Mouse (Mus musculus) urinary bladder, adult 2 months (tissue): Measurements from ENCODE around the gene Slc22a23. TPM values are rescaled to one million over a fixed set of nuclear protein-coding genes. Genes with fewer than 3 reads are reported as not detected.

Experiments
- DNase-seq: peaks from one replicate; pipeline ENCODE4 v3.0.0; 2022; ENCODE audit warnings: low spot score
- polyA plus RNA-seq: library from polyadenylated mRNA; depleted of rRNA; stranded (reverse); fragments of >200 nt; gene quantifications from 2 replicates; pipeline ENCODE4 v1.2.3, GENCODE M21; 2012

The Slc22a23 gene
- polyA plus RNA-seq, 1 experiment, result 31.8 TPM

GRCm38 (mm10) chr13:34235056-34235455 lies 109.9 kb downstream of the Slc22a23 start:
- no peak for DNase-seq

- no peak for DNase-seq
These were observed 110.5 kb downstream of the Slc22a23 start for GRCm38 (mm10) chr13:34234439-34234838.

DNA sequence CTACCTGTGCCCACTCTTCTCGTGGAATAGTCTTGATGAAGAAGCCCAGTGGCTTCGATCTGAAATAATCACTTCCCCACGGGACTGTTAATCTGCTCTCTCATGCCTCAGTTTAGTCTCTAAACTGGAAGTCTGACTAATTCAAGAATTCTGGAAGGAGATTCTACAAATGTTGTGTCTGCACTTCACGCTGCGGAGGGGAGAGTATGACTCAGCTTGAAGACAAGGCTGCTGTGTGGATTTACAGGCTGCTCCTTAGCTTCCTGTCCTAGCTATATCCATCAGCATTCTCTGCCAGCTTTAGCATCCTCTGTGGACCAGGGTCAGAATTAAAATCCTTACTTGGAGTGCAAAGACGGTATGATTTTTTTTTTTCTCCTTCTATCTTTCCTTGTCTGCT lies 112.0 kb downstream of the Slc22a23 start:
- DNase-seq, result no peak

DNA sequence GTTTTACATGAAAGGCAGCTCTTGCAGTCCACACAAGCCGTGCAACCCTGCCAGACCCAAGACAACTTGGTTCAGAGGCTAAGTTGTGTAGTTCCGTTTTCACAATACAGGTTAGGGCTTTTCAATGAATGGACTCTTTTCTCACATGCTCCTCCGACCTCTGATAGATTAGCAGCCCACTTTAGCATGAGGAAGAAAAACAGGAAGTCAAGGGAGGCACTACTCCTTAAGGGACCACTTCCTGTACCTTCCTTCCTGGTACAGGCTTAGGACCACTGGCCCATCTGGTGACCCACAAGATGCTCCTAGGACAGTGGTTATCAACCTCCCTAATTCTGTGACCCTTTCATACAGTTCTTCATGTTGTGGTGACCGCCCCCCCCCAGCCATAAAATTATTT lies 116.1 kb downstream of the Slc22a23 start:
- no peak for DNase-seq

DNA sequence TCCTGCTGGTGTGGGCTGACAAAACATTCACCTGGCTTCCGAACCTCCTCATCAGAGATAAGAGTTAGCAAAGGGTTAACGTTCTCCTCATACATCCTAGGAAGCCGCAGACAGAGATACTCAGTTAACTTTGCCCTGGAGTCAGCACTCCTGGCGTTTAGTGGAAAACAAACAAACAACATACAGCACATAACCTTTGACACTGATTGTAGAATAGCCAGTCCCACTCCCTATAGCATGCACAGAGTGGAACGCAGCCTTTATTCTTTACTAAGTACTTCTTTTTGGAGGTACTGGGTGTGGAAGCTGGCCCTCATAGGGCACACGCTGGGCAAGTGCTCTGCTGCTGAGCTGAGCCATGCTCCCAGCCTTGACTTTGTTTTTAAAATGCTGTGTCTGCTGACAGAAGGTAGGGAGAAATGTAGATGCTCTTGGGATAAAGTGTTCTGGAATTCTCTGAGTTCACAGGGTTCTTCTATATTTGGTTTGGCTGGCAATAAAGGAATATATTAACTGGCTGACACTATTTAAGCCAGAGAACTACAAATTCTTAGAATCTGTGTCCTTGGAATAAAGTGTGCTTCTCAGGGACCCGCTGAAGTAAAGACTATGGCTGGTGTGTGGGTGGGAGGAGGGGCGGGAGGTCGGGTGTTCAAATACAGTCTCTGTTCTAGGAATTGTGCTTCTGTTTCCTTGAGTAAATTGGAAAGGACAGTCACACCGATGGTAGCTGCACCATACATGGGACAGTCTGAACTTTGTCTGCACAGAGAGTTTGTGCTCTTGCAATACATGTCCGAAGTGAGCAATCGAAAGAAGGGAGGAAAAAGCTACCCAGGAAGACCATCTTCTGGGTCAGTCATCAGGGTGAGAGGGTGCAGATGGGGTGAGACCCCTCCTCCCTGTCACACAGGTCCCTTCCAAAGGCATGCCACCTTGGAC lies 117.0 kb downstream of the Slc22a23 start:
- DNase-seq, result no peak

DNA sequence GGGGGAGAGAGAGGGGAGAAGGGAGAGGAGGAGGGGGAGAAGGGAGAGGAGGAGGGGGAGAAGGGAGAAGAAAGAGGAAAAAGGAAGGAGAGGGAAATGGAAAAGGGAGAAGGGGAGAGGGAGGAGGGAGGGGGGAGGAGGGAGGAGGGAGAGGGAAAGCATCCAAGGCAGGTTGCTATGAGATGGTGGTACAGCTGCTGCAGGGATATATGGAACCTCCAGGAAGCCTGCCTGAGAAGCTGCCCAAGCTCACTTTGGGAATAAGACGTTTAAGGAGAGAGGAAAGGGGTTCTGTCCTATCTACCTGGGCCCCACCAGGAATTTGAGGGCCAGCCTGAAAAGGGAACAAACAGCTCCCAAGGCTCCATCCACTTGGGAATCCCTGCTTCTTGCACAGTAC lies 118.0 kb downstream of the Slc22a23 start:
- no peak for DNase-seq

DNA sequence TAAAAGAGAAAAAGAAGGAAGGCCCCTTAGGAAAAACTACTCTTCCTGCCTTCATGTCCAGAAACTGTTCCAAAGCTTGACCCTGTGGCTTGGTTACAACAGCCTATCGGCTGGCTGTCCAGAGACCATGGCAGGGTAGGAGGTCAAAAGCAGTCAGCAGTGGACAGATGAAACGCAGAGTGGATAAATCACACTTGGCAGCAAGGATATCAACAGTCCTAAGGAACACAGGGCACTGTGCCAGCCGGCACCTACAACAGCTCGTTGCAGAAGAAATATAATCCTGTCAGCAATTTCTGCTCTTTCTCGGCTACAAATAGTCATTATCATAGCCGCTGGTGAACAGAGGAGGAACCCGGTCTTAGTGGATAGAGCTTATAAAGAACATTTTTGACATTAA lies 122.0 kb downstream of the Slc22a23 start:
- no peak for DNase-seq

GRCm38 (mm10) chr13:34219728-34220127 lies 125.3 kb downstream of the Slc22a23 start:
- DNase-seq, result no peak

GRCm38 (mm10) chr13:34218776-34219175 lies 126.2 kb downstream of the Slc22a23 start:
- no peak for DNase-seq

- no peak for DNase-seq
These were observed 130.1 kb downstream of the Slc22a23 start for GRCm38 (mm10) chr13:34214855-34215254.

- DNase-seq, result peak; percentile 49
These were observed 132.2 kb downstream of the Slc22a23 start for GRCm38 (mm10) chr13:34212735-34213212.

GRCm38 (mm10) chr13:34211261-34211775 lies 133.7 kb downstream of the Slc22a23 start:
- no peak for DNase-seq

GRCm38 (mm10) chr13:34207714-34208470 lies 137.1 kb downstream of the Slc22a23 start:
- DNase-seq, result no peak

GRCm38 (mm10) chr13:34205216-34205615 lies 139.8 kb downstream of the Slc22a23 start:
- no peak for DNase-seq

DNA sequence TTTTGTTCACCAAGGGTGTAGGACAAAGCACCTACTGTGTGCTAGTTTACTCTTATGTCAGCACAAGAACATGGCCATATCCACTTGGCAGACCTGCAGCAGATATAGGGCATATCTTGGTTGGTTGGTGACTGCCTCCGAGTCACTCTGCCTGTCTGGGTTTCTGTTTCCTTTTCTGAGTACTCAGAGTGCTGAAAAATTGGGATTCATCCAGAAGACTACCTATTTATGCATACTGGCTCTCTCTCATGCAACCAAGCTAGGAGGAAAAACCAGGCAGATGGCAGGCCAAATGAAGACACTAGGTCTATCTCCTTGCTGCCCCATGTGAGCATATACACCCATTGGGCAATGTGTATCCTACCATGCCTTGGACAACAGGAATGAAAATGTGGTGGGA lies 149.3 kb downstream of the Slc22a23 start:
- DNase-seq, result no peak

DNA sequence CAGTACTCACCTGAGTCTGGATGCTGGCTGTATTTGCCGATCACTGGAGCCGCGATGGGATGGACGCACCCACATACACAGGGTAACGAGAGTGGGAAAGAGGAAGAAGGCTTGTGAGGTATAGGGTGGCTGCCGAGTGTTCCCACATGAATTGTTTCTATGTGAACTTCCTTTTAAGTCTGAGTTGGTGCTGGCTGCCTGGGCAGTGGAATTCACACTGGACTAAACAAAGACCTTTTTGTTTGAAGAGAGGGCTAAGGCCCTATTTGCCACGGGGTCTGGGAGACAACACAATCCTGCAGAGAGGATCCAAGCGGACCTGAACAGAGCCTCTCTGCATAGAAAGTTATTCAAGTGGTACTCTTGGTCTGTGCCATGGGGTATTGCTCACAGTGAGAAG lies 151.6 kb downstream of the Slc22a23 start:
- DNase-seq, result no peak

- no peak for DNase-seq
These were observed 152.4 kb downstream of the Slc22a23 start for GRCm38 (mm10) chr13:34192414-34193191.

DNA sequence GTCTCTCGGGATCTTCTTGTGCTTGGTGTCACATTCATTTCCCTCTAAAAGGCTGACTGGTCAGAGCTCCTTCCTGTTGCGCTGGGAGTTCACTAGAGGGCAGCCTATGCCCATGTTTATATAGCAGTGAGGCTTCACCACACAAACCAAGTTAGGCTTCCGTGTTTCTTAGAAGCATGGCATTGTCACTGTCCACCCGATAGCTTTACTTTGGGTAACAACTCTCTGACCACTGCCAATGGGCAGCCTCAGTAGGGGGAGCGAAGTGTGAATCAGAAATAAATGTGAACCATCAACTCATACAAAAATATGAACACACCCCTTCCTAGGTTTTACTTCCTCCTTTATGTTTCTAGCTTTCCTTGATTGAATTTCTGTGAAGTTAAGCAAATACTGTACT lies 157.4 kb downstream of the Slc22a23 start:
- DNase-seq, result no peak

- no peak for DNase-seq
These were observed 159.6 kb downstream of the Slc22a23 start for GRCm38 (mm10) chr13:34185371-34185770.

DNA sequence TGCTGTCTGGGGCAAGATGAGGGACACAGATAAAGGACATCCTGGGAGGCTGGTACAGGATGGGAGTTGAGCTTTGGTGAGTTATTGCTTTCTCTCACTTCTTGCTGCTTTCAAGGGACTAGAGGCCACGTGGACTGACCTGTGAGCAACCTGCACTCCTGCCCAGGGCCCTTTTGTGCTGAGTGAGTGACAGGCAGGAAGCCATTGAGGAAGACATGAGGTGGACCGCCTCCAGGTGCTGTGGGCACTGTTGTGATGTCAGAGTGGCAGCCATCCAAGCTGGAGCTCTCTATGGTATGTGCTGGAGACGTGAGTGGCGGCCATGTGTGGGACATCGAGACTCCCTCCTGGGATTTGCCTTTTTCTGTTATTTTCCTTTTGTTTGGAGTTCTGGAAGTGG lies 163.4 kb downstream of the Slc22a23 start:
- no peak for DNase-seq

- DNase-seq, result no peak
These were observed 171.0 kb downstream of the Slc22a23 start for GRCm38 (mm10) chr13:34174025-34174424.
